Comparison of ENCODE assay signal across 13 mouse cellular contexts in the genomic region with DNA sequence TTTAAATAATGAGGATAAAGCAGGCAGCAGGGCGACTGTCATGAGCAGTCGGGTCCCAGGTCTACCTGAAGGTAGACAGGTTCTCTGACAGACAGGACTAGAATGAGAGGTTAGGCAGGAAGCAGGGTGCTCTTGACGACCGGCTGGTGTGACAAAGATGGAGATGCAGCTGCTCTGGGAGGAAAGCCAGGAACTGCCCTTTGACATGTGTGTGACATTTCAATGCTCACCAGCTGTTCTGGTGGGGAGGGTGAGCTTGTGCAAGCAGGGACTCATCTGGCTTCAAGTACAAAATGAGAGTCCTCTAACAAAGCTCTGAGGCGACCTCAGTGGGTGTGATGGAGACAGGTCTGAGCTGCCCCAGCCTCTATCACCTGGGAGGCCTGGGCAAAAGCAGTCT. TPM values are rescaled to one million over a fixed set of nuclear protein-coding genes. Genes with fewer than 3 reads are reported as not detected.
A peak's percentile ranks its signal among the peaks of the same experiment; 100 is the strongest.
DNase-seq lines count a peak whose midpoint lies in the region; ATAC-seq and TF ChIP-seq lines count a peak whose summit lies in the region.
"Had no signal": no experiment of that assay in that cellular context is flagged by ENCODE, and none has a peak within 500 bp of the region (broad histone marks: within the 10 kb centered on the region; RNA-seq: fewer than 3 reads in every experiment).

No protein-coding gene starts in this region.

- no peak overlapping the region for H3K27ac ChIP-seq in kidney, adult 2 months (ENCODE audit: insufficient read depth, low read depth, low read length)
- no peak overlapping the region for H3K27ac ChIP-seq in kidney, embryonic 15.5 days
- no peak overlapping the region for H3K27ac ChIP-seq in forebrain, embryonic 16.5 days (ENCODE audit: low read length)
- H3K27ac ChIP-seq: forebrain, embryonic 12.5 days; liver, embryonic 14.5 days had no signal

- no peak for TF ChIP-seq CTCF in kidney, adult 2 months (conservative IDR thresholded peaks at IDR 0.05; ENCODE audit: insufficient read depth, insufficient read length, low read depth, low read length)

- intact Hi-C loops in gastrocnemius, postnatal 14 days (cut with DNase I; ENCODE audit: low total_unique reads): no loop called here

- H3K9me3 ChIP-seq in kidney, embryonic 15.5 days (replicated peaks): no peaks in the 10 kb centered on the region
- no peaks in the 10 kb centered on the region for H3K9me3 ChIP-seq in forebrain, embryonic 16.5 days (ENCODE audit: control insufficient read depth, low read length)
- H3K9me3 ChIP-seq: forebrain, embryonic 12.5 days; megakaryocyte, embryonic 14.5 days had no signal

- H3K36me3 ChIP-seq in kidney, adult 2 months (ENCODE audit: control insufficient read depth, insufficient read depth, low read length): peaks cover 10% of the 10 kb centered on the region
- H3K36me3 ChIP-seq in kidney, embryonic 15.5 days: peaks cover 52% of the 10 kb centered on the region
- H3K36me3 ChIP-seq in forebrain, embryonic 16.5 days (ENCODE audit: control insufficient read depth, insufficient read depth): peaks cover 37% of the 10 kb centered on the region

- 54% methylated on average over 5 of the region's 5 CpGs for WGBS in kidney, adult 2 months
- 32% methylated on average over 5 of the region's 5 CpGs for WGBS in kidney, embryonic 15.5 days
- 77% methylated on average over 5 of the region's 5 CpGs for WGBS in forebrain, embryonic 16.5 days

- H3K9ac ChIP-seq in kidney, embryonic 15.5 days: no peak overlapping the region
- no peak overlapping the region for H3K9ac ChIP-seq in forebrain, embryonic 16.5 days (replicated peaks; ENCODE audit: low read depth, low read length)
- H3K9ac ChIP-seq: forebrain, embryonic 12.5 days; liver, embryonic 14.5 days had no signal

- peaks cover 23% of the 10 kb centered on the region for H3K4me1 ChIP-seq in kidney, adult 2 months (ENCODE audit: control insufficient read depth, insufficient read depth, low read length)
- peaks cover 18% of the 10 kb centered on the region for H3K4me1 ChIP-seq in kidney, embryonic 15.5 days
- no peaks in the 10 kb centered on the region for H3K4me1 ChIP-seq in forebrain, embryonic 16.5 days (replicated peaks; ENCODE audit: control insufficient read depth, insufficient read depth, low read length)
- H3K4me1 ChIP-seq: forebrain, embryonic 12.5 days had no signal

- H3K27me3 ChIP-seq in kidney, adult 2 months (replicated peaks; ENCODE audit: control insufficient read depth, insufficient read depth, low read length): no peaks in the 10 kb centered on the region
- no peaks in the 10 kb centered on the region for H3K27me3 ChIP-seq in kidney, embryonic 15.5 days
- no peaks in the 10 kb centered on the region for H3K27me3 ChIP-seq in forebrain, embryonic 16.5 days (replicated peaks; ENCODE audit: control insufficient read depth, insufficient read depth, low read length)
- H3K27me3 ChIP-seq: forebrain, embryonic 12.5 days had no signal

- no peak overlapping the region for H3K4me3 ChIP-seq in kidney, adult 2 months (ENCODE audit: insufficient read depth, low read depth, low read length)
- no peak overlapping the region for H3K4me3 ChIP-seq in kidney, embryonic 15.5 days (replicated peaks)
- no peak overlapping the region for H3K4me3 ChIP-seq in forebrain, embryonic 16.5 days (replicated peaks; ENCODE audit: low read length)
- H3K4me3 ChIP-seq: forebrain, embryonic 12.5 days; megakaryocyte, embryonic 14.5 days had no signal

- peak; percentile 22 for TF ChIP-seq POLR2A in kidney, adult 2 months (IDR thresholded peaks at IDR 0.05; ENCODE audit: low read depth, low read length)

- ATAC-seq in kidney, embryonic 15.5 days (replicated peaks; ENCODE audit: low FRiP score): no peak
- ATAC-seq in forebrain, embryonic 16.5 days: no peak
- ATAC-seq: hindbrain, embryonic 16.5 days had no signal

- DNase-seq in kidney, adult 2 months: no peak
- DNase-seq in gastrocnemius, postnatal 14 days: peak; percentile 64
- peak; percentile 74 for DNase-seq in kidney, postnatal 14 days
- DNase-seq in lung, postnatal 36 days: peak; percentile 70
- no peak for DNase-seq in spleen, postnatal 10 days (ENCODE audit: low spot score in 2 of 2)
- DNase-seq: retina, postnatal 1 day; thymus, adult 2 months had no signal

- no peak overlapping the region for H3K4me2 ChIP-seq in kidney, embryonic 15.5 days
- H3K4me2 ChIP-seq in forebrain, embryonic 16.5 days (ENCODE audit: low read length): no peak overlapping the region
- H3K4me2 ChIP-seq: forebrain, embryonic 12.5 days had no signal

RNA-seq across cellular contexts. Expression of a gene that starts 18.2 kb away (rescaled TPM):
- 69.7 and 80.6 TPM in 2 replicates for polyA plus RNA-seq in kidney, adult 2 months (2012; rRNA removed)
- 30.5 and 31.2 TPM in 2 replicates for polyA plus RNA-seq in kidney, embryonic 15.5 days (2015; fragmentation: Nextera tagmentation; extraction: Ambion mirVana)
- total RNA-seq in gastrocnemius, postnatal 14 days (2021): 10 to 100 TPM; 41.3 to 43.2 TPM
- polyA plus RNA-seq in forebrain, embryonic 16.5 days (2015; fragmentation: Nextera tagmentation; extraction: Ambion mirVana): 35.6 and 42.7 TPM in 2 replicates

RNA-seq across cellular contexts. Expression of a gene that starts 25.9 kb away (rescaled TPM):
- polyA plus RNA-seq in kidney, adult 2 months (2012; rRNA removed): 8.0 and 9.4 TPM in 2 replicates
- polyA plus RNA-seq in kidney, embryonic 15.5 days (2015; fragmentation: Nextera tagmentation; extraction: Ambion mirVana): 6.8 and 9.1 TPM in 2 replicates
- total RNA-seq in gastrocnemius, postnatal 14 days (2021): 1 to 10 TPM; 2.6 to 4.7 TPM
- polyA plus RNA-seq in forebrain, embryonic 16.5 days (2015; fragmentation: Nextera tagmentation; extraction: Ambion mirVana): not detected in 2 replicates

RNA-seq across cellular contexts. Expression of a gene that starts 32.2 kb away (rescaled TPM):
- polyA plus RNA-seq in kidney, adult 2 months (2012; rRNA removed): 182 and 215 TPM in 2 replicates
- 47.1 and 52.1 TPM in 2 replicates for polyA plus RNA-seq in kidney, embryonic 15.5 days (2015; fragmentation: Nextera tagmentation; extraction: Ambion mirVana)
- total RNA-seq in gastrocnemius, postnatal 14 days (2021): 10 to 100 TPM; 44.1 to 49.3 TPM
- 67.8 and 77.7 TPM in 2 replicates for polyA plus RNA-seq in forebrain, embryonic 16.5 days (2015; fragmentation: Nextera tagmentation; extraction: Ambion mirVana)

RNA-seq across cellular contexts. Expression of a gene that starts 36.3 kb away (rescaled TPM):
- polyA plus RNA-seq in kidney, adult 2 months (2012; rRNA removed): 4.8 and 5.2 TPM in 2 replicates
- polyA plus RNA-seq in kidney, embryonic 15.5 days (2015; fragmentation: Nextera tagmentation; extraction: Ambion mirVana): 6.3 and 6.8 TPM in 2 replicates
- total RNA-seq in gastrocnemius, postnatal 14 days (2021): 1 to 10 TPM; 2.4 to 3.1 TPM
- 7.0 and 7.5 TPM in 2 replicates for polyA plus RNA-seq in forebrain, embryonic 16.5 days (2015; fragmentation: Nextera tagmentation; extraction: Ambion mirVana)

RNA-seq across cellular contexts. Expression of a gene that starts 37.3 kb away (rescaled TPM):
- polyA plus RNA-seq in kidney, adult 2 months (2012; rRNA removed): 25.3 and 30.6 TPM in 2 replicates
- 20.4 and 20.7 TPM in 2 replicates for polyA plus RNA-seq in kidney, embryonic 15.5 days (2015; fragmentation: Nextera tagmentation; extraction: Ambion mirVana)
- 10 to 100 TPM; 18.1 to 47.8 TPM for total RNA-seq in gastrocnemius, postnatal 14 days (2021)
- polyA plus RNA-seq in forebrain, embryonic 16.5 days (2015; fragmentation: Nextera tagmentation; extraction: Ambion mirVana): 46.9 and 47.7 TPM in 2 replicates

Comparison
In these comparisons a context has a peak if more than half of its experiments do, and no peak if none do; other contexts are left out.
1. DNase-seq: peak in gastrocnemius, postnatal 14 days (single experiment), kidney, postnatal 14 days (single experiment) and lung, postnatal 36 days (single experiment); none in kidney, adult 2 months (single experiment) and spleen, postnatal 10 days (0 of 2).